Mouse (Mus musculus) adrenal gland, adult (tissue): ENCODE results near the gene Kcnd3.

Source experiments
- DNase-seq, 2 experiments: peaks; one replicate each; pipeline ENCODE4 v3.0.0; 2022 to 2023; ENCODE audit warnings: low spot score in 1 of 2; ENCODE audit not compliant: inconsistent age in 2 of 2

Gene Kcnd3

DNA sequence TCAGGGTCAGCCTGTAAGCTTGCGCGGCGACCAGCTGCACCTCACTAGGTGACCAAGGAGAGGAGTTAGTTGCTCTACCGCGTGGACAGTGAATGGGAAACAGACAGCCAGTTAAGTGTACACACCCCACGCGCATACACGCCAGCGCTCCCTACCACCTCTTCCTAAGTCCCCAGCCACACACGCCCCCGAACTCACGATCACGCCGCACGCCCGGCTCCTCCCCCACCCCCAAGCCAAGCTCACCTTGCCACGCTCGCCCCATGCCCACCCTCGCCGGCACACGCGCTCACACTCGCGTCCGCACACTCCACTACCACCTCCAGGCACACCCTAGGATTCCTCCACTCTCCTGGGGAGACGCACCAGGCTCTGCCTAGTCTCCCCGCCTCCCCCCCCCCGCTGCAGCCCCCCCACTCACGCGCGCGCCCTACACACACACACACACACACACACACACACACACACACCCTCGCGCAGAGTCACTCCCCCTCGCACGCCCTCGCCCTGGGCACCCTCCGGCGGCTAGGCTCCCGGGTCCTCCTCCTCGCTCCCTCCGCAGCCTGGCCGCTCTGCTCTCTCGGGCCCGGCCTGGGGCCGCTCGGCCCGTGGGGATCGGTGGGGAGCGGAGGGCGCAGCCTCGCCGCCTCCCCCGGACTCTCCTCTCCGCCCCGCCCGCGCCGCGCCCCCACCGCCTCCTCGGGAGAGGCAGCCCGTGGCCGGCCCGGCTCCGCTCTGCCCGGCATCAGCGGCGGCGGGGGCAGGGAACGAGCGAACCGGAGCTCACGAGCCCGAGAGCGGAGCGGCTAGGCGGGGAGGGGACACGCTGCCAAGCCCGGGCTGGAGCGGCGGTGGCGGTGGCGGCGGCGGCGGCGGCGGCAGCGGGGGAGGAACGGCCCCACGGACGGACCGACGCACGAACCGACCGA, at the start of gene Kcnd3:
TSS of gene Kcnd3 (plus strand) at position 704 of the 929 bp plus-strand sequence.
- peak; percentile 68 to 84 for DNase-seq

DNA sequence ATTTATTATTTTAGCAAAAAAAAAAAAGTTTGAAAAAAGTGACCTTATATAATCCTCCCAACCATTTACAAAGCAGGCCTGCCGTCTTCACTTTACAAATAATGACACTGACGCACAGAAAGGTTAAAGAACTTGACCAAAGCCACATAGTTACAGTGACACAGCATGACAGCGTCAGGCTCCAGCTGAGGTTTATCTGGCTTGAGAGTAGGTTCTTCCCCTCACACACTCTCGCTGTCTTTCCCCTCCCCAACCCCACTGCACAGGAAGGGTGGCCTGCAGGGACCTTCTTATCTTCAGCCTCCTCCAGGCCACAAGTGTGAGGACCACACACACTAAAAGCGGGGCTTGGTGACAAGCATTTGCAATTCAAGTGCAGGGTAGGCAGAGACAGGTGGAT, 49.5 kb upstream of the Kcnd3 start:
- DNase-seq: no peak

DNA sequence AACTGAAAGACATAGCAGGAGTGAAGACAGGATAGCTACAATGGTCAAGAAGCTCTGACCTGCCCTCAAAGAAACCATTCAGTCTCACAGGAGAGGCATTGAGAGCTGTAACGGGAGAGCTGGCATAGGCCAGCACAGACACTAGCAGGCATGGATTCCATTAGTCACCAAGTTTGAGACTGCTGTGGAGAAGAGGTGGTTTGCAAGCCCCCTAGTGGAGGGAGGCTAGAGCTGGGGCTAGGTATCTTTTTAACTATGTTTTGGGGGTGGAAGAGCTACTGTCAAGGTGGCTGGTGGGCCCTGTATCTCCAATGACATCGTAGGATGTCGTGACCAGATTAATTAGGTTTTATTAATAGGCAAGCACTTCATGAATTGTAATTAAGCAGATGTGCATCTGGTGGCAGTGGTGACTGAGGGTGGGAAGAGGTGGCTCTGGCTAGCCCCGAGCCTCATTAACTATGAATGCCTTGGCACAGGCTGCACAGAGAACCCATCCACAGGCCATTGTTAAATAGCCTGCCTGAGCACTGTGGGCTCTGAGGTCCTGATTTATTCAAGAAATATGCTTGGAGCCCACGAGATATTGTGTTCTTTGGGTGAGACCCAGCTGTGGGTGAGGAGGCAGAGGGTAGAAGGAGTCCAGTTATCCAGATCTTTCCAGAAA, 48.6 kb upstream of the Kcnd3 start:
- DNase-seq: peak in 1 of 2 experiments; percentile 27

DNA sequence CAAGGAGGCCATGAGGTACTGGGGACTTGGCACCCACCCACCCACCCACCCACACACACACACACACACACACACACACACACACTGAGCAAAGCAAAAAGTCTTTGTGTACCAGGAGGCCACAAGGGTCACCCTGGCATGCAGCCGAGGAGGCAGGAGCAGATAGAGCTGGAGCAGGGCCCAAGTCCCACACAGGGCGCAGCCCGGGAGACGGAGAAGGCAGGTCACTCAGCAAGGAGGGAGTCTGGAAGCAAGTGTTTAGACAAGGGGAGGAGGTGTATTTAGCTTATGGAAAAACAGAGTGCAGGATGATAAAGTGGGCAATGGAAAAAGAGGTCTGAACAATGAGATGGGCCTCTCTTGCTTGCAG, 48.1 kb upstream of the Kcnd3 start:
- peak; percentile 42 to 62 for DNase-seq

DNA sequence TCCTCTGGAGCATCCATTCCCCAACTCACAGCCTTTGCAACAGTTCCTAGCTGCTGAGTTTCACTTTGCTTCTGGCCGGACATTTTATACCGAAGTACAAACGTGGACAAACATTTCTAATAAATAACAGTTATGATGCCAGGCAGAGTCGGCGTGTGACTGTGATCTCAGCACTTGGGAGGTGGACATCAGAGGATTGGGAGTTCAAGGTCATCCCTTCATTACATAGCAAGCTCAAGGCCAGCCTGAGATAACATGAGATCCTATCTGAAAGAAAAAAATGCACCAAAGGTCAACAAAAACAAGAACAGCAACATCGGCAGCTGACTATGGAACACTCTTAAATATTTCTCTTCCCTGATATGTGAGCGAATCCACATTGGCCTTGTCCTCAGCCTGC, 46.6 kb upstream of the Kcnd3 start:
- peak; percentile 68 to 69 for DNase-seq

DNA sequence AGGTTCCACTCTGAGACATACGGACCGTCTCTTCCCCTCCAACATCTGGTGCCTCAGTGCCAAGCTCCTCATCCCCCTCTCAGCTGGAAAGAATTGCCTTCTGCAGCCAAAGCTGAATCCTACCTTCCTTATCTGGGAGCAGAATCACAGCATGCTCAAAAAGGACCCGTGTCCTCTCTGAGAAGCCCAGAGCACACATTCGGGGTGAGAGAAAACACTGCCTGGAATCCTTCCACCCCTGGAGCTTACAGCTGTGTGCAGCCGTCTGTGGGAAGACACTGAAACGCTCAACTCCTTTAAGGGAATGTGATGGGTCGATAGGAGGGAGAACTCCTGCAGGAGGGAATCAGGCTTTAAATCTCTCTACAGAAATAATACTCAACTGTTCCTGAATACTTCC, 46.1 kb upstream of the Kcnd3 start:
- DNase-seq: peak in 1 of 2 experiments; percentile 31

DNA sequence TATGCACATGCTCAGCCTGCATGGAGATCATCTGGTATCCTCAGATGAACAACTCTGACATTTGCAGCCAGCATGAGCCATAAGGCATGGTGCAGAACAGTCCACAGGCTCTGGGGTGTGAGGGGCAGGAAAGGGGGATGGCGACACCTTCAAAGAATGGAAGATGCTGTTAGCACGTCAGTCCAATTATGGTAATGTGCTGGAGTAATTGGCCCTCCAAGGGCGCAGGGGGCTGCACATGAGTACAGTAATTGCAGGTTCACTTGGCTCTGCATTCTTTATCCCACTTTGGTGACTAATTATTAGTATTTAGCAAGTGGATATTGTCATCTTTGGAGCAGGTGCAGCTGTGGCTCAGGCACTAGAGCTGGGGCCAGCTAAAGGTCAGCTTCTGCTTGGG, 43.9 kb upstream of the Kcnd3 start:
- DNase-seq: no peak

DNA sequence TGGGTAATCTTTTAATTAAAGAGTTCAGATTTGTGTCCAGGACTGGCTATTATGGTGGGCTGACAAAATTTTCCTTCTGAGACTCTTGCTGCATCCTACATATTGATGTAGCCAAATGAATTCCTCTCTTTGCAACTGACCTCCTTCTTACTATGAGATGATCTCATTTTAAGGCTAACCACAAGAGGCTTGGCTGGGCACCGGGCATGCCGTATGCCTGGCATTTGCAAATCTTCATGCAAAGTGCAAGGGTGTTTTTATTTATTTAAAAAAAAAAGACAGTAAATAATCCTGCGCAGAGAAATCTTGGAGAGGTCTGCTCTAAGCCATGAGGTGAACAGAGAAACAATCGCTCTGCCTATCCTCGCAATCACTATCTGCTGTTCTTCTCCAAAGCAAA, 41.3 kb upstream of the Kcnd3 start:
- DNase-seq: peak in 1 of 2 experiments; percentile 55

DNA sequence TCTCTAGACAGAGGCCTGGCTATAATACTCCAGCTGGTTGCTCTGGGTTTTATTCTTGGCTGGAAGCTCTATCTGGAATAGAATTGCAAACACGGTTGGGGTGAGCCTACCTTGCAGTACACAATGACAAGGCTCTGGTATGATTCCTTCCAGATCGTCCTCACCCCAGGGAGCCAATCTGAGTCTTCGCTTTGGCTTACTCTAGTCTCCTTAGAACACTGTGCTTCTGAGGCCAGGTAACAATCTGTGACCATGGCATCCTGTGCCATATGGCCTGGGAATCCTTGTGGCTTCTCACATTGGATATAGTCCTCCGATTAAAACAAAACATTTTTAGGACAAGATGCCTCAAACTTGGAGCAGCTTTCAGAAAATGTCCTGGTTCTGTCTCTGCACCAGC, 40.4 kb upstream of the Kcnd3 start:
- peak in 1 of 2 experiments; percentile 27 for DNase-seq

DNA sequence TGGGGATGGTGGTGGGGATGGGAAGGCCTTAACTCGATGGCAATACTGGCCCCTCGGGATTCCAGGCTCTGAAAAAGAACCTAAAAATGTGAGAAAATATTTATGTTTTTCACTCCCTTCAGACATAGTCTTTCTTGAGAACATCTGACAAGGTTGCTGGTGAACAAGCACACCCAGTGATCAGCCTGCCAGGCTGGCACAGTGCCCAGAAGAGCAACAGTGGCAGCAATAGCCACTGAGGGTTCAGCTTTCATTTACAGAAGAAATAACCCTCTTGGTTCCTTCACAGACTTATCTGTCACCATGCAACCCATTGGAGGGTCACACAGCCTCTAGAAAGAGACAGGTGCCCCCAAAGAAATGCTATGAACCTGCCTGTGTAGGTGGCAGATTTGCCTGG, 39.9 kb upstream of the Kcnd3 start:
- peak; percentile 71 to 76 for DNase-seq

DNA sequence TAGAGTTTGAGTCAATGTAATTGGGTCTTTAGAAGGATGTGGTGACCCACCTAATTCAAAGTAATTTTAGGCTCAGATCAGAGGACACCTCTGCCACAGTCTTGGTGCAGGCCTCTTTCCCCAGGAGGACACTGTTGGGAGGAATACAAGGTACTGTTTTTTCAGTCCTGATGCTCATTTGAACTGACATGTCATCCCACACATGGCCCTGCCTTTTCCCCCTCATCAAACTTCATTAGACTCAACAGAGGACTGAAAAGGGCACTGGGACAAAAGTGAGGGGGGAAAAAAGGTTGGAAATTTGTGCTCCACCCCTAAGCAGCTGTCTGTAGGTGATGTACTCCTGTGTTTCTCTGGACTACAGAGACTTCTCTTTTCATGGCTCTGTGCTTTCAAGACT, 39.4 kb upstream of the Kcnd3 start:
- DNase-seq: no peak

DNA sequence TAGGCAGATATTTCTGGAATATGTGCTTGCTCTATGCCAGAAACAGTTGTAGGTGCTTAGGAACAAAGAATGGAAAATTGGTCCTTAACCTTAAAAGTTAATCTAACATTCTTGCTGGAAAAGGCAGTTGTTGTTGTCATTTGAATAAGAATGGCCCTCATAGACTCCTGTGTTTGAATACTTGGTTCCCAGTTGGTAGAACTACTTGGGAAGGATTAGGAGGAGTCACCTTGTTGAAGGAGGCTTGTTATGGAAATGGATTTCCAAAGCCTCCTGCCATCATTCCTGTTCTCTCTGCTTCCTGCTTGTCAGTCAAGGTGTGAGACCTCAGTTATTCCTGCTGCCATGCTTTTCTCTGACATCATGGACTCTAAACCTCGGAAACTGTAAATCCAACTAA, 33.7 kb upstream of the Kcnd3 start:
- DNase-seq: no peak

DNA sequence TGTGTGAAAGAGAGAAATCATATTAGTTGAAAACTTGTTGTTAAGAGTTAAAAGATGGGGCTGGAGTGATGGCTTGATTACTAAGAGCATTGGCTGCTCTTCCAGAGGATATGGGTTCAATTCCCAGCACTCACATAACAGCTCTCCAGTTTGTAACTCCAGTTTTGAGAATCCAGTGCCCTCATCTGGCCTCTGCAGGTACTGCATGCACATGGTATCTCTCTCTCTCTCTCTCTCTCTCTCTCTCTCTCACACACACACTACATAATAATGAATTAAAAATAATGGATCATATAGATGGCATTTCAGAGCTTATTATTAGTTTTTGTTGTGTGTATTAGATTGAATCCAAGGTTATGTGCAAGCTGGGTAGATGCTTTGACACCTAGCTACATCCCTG, 29.7 kb upstream of the Kcnd3 start:
- no peak for DNase-seq

DNA sequence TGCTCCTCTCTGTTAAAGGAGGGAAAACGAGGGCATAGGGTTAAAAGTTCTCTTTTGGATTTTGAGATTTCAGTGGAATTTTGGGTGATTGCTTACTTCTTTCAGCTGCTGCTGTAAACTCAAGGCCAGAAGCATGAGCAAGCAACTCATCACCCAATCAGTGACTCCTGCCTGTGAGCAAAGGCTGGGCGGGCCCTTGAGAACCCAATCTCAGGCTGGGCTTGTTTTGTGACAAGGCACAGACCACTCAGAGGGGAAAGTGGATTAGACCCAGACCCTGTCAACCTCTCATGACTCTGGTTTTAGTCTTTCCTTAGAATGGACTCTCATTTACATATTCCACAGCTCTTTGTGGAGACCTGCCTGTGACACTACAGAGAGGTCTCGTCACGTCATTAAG, 28.7 kb upstream of the Kcnd3 start:
- peak; percentile 72 to 77 for DNase-seq

DNA sequence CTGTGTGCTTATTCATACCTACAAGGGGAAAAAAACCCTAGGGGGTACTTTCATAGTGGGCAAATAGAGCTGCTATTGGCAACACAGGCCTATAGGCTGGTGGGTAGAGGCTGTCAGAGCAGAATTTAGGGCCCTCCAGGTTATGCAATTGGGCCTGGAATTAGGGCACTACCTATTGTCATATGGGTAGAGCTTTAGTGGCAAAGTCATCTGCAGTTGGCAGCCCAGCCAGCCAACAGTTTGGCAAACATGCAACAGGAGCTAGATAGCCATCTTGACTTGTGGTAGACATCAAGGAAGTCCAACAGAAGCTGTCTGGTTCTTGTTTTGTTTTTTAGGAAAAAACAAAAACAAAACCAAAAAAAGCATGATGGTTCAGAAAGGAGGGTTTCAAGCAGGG, 23.5 kb upstream of the Kcnd3 start:
- DNase-seq: no peak

DNA sequence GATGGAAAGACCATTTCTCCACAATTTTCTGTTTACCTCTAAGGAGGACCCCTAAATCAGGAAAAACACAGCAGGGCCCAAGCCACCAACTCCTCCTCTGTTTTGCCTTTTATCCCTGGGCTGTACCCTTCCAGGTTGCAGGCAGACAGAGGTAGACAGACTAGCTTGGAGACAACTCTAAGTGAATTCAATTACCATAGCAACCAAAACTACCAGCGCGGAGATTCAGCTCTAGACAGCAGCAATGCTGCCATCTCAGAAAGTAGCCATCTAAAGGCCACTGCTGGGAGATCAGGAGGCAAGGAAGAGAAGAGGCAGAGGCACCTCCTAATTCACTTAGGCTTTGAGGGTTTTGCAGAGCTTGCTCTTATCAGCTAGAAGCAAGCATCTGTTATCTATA, 15.7 kb upstream of the Kcnd3 start:
- no peak for DNase-seq

DNA sequence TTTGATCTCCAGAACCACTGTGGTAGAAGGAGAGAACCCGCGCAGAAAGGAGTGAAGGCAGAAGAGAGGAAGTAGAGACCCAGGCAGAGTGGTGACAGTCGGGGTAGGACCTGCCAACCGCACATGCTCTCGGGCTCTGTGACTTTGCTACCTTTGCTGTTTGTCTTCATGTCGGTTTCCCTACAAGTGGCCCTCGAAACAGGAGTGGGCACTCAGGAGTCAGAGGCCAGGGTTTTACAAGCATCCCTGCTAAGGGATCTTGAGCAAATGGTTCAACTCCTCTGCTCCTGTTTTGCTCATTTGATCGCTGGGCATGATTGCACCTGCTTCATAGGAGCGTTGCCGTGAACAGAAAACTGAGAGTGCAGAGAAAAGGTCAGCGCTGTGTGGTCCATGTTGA, 15.2 kb upstream of the Kcnd3 start:
- DNase-seq: no peak

DNA sequence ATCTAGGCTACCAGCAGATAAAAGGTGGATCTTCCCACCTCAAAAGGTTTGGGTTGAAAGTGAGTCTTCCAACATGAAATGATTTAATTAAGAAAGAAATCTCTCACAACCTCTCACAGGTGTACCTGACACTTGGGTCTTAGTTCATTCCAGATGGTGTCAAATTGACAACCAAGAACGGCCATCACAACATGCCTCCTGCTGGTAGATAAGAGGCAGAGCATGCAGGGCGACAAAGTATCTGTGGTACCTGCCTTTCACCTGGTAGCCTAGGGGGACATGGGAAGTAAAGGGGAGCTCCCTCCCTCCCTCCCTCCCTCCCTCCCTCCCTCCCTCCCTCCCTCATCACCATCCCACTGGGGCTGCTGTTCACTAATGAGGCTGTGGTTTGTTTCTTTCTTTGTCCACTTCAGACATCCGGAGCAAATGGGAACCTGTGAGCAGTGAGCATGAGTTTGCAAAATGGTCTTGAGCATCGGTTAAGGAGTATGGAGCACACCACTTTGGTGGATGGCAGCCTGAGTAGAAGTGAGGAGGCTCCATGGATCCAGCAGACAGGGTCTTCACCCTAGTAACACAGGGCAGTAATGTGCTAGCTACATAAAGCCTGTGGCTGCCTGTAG, 11.1 kb upstream of the Kcnd3 start:
- DNase-seq: no peak

DNA sequence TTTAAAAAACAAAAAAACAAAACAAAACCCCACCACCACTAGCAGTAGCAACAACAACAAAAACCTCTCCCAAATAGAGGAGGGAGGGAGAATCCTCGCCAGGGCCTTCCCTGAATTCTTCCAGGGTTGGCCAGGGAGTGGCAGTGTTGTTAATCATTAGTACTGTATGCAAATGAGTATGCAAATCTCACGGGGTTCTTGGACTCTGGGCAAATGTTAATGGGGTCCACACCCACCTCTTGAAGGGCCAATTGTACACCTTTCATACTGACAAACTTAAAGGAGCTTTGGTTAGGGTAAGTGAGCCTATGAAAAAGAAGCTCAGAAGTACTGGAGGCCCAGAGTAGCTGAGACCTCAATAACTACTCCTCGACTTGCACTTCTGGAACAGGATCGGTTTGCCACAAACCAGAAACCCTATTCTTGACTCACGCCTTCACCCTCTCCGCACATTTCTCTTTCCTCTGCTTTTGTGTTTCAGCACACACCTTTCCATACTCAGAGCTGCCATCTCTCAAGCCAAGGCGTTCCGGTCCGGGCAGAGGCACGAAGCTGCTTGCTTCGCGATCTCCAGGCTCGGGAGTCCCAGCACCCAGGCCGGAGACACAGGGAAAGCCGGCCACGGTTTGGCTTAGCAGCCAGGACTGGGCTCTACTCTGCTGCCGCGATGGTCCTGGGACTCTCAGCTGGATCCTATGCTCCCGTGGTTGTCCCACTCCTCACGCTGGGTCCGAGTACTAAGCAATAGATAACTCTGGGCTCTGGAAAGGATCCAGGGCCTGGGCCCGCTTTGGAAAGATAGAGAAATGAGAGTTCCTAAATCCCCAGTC, 1.3 kb upstream of the Kcnd3 start:
- peak; percentile 47 to 70 for DNase-seq

DNA sequence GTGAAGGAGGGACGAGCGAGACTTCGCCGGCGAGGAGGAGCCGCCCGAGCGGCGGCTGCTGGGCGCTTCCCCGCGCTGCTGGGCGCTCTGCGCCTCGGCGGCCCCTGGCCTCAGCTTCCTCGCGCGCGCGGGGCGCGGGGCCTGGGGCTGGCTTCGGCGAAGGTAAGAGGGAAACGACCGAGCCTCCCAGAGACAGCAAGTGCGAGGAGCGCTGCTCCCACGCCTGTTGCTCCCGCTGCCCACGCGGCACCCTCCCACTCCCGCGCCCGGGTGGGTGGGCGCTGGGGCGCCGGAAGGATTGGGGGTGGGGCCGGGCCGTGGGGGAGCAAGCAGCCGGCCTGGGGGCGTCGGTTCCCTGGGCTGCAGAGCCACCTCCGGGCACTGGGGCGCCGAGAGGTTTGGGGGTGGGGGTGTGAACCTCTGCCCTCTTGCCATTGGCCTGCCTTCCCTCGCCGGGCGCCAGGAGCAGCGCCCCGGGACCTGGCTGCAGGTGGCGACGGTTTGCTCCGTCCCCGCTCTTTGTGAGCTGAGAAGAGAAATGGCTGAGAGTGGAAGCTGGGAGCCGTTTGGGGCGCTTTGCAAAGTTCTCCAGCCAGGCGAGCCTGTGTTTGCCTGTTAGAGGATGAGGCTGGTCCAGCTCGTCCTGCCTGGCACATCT, 555 bp downstream of the Kcnd3 start:
- DNase-seq: peak; percentile 40 to 60
